In the genomic region with DNA sequence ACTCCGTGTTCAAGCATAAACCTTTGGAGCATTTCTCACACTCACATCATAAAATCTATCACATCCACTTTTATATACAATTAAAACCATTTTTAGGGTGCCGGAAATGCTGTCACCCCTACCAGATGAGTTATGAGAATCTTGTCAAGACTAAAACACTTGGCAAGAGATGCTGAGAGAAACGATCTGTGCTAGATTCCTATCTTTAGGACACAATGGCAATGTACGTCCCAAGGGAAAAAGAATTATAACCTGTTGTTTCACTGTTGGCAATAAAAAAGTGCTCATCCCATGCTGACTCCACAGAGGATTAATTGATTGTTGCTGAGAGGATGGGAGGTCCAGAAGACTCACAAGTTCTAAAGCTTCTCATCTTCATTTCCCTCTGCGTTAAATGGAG, we compare ENCODE assay signal across 17 mouse cellular contexts.
"Had no signal": no experiment of that assay in that cellular context is flagged by ENCODE, and none has a peak within 500 bp of the region (broad histone marks: within the 10 kb centered on the region; RNA-seq: fewer than 3 reads in every experiment).

No protein-coding gene starts in this region.

- H3K36me3 ChIP-seq: neural tube, embryonic 12.5 days; neural tube, embryonic 13.5 days; neural tube, embryonic 15.5 days; stomach, embryonic 15.5 days had no signal

- DNase-seq: retina, postnatal 1 day; right cerebral cortex, adult 18-20 months; right cerebral cortex, postnatal 14 days; right cerebral cortex, postnatal 25 days; right cerebral cortex, postnatal 4 days; spleen, adult 18-20 months; thymus, adult 18-20 months; thymus, adult 2 months; thymus, postnatal 14 days; thymus, postnatal 25 days; thymus, postnatal 36 days; thymus, postnatal 4 days had no signal

- H3K9me3 ChIP-seq: neural tube, embryonic 12.5 days; neural tube, embryonic 13.5 days; neural tube, embryonic 15.5 days; stomach, embryonic 15.5 days had no signal

- H3K9ac ChIP-seq: neural tube, embryonic 12.5 days; neural tube, embryonic 13.5 days; neural tube, embryonic 15.5 days; stomach, embryonic 15.5 days had no signal

- H3K4me1 ChIP-seq: neural tube, embryonic 12.5 days; neural tube, embryonic 13.5 days; neural tube, embryonic 15.5 days; stomach, embryonic 15.5 days had no signal

- H3K27me3 ChIP-seq: neural tube, embryonic 12.5 days; neural tube, embryonic 13.5 days; neural tube, embryonic 15.5 days; stomach, embryonic 15.5 days had no signal

- H3K4me3 ChIP-seq: neural tube, embryonic 12.5 days; neural tube, embryonic 13.5 days; neural tube, embryonic 15.5 days; stomach, embryonic 15.5 days had no signal

- H3K4me2 ChIP-seq: neural tube, embryonic 12.5 days; neural tube, embryonic 13.5 days; neural tube, embryonic 15.5 days; stomach, embryonic 15.5 days had no signal

- H3K27ac ChIP-seq: neural tube, embryonic 12.5 days; neural tube, embryonic 13.5 days; neural tube, embryonic 15.5 days; stomach, embryonic 15.5 days; stomach, postnatal 0 days had no signal
